Mouse (Mus musculus) T-cell, adult 2 months (primary cell): ENCODE data around the gene Bmp2k.

Experiments used
- DNase-seq: peaks from one replicate; pipeline ENCODE4 v3.0.0; 2022; ENCODE audit warnings: low spot score

The Bmp2k gene

GRCm38 (mm10) chr5:97055511-97056068 is 58.1 kb downstream of the Bmp2k start:
- peak; percentile 44 for DNase-seq

- no peak for DNase-seq
These were observed 58.9 kb downstream of the Bmp2k start for GRCm38 (mm10) chr5:97056359-97056758.

GRCm38 (mm10) chr5:97056791-97057450 is 59.4 kb downstream of the Bmp2k start:
- no peak for DNase-seq

GRCm38 (mm10) chr5:97060864-97061263 is 63.4 kb downstream of the Bmp2k start:
- no peak for DNase-seq

GRCm38 (mm10) chr5:97062041-97062440 is 64.6 kb downstream of the Bmp2k start:
- DNase-seq = no peak

GRCm38 (mm10) chr5:97065746-97066145 is 68.3 kb downstream of the Bmp2k start:
- no peak for DNase-seq

- DNase-seq = no peak
These were observed 78.1 kb downstream of the Bmp2k start for GRCm38 (mm10) chr5:97075476-97076151.

GRCm38 (mm10) chr5:97076167-97076566 is 78.7 kb downstream of the Bmp2k start:
- no peak for DNase-seq

GRCm38 (mm10) chr5:97077676-97078075 is 80.2 kb downstream of the Bmp2k start:
- DNase-seq = no peak

- DNase-seq = no peak
These were observed 81.2 kb downstream of the Bmp2k start for GRCm38 (mm10) chr5:97078641-97079040.

- DNase-seq = no peak
These were observed 84.0 kb downstream of the Bmp2k start for GRCm38 (mm10) chr5:97081481-97081880.

- DNase-seq = no peak
These were observed 86.2 kb downstream of the Bmp2k start for GRCm38 (mm10) chr5:97083701-97084100.

- DNase-seq = no peak
These were observed 87.1 kb downstream of the Bmp2k start for GRCm38 (mm10) chr5:97084541-97084940.

- no peak for DNase-seq
These were observed 87.6 kb downstream of the Bmp2k start for GRCm38 (mm10) chr5:97085071-97085470.

- DNase-seq = no peak
These were observed 89.6 kb downstream of the Bmp2k start for GRCm38 (mm10) chr5:97087030-97087630.

GRCm38 (mm10) chr5:97087746-97088145 is 90.3 kb downstream of the Bmp2k start:
- no peak for DNase-seq

- no peak for DNase-seq
These were observed 90.7 kb downstream of the Bmp2k start for GRCm38 (mm10) chr5:97088231-97088630.

- no peak for DNase-seq
These were observed 91.9 kb downstream of the Bmp2k start for GRCm38 (mm10) chr5:97089426-97089825.

GRCm38 (mm10) chr5:97090034-97090784 is 92.7 kb downstream of the Bmp2k start:
- DNase-seq = no peak

GRCm38 (mm10) chr5:97092970-97093369 is 95.5 kb downstream of the Bmp2k start:
- DNase-seq = no peak

- DNase-seq = no peak
These were observed 97.8 kb downstream of the Bmp2k start for GRCm38 (mm10) chr5:97095335-97095734.

GRCm38 (mm10) chr5:97097631-97098041 is 100.1 kb downstream of the Bmp2k start:
- no peak for DNase-seq
